Mouse (Mus musculus) ES-E14 (cell line): ENCODE measurements around the gene Kat6b. TPM values are rescaled to one million over a fixed set of nuclear protein-coding genes. Genes with fewer than 3 reads are reported as not detected.

Source experiments
- DNase-seq: peaks from one replicate; pipeline ENCODE4 v3.0.0-alpha.2; 2013; ENCODE audit warnings: low read depth, low spot score
- H3K27ac ChIP-seq: 2 replicates; pipeline ENCODE4 v1.5.1; 2012; ENCODE audit warnings: low read depth, mild to moderate bottlenecking, low read length, moderate library complexity, mixed read lengths; ENCODE audit not compliant: poor library complexity, insufficient read depth, severe bottlenecking
- H3K36me3 ChIP-seq: 2 replicates; pipeline ENCODE4 v1.6.1; 2012; ENCODE audit warnings: mild to moderate bottlenecking, low read length, moderate library complexity, mixed read lengths; ENCODE audit not compliant: control insufficient read depth, poor library complexity, insufficient read depth, severe bottlenecking
- H3K4me1 ChIP-seq, 2 experiments: fragments of 150-350 bp in 1 of 2; sonication (generic) in 1 of 2; 2 replicates each; pipeline ENCODE4 v1.6.1; 2012; ENCODE audit warnings: low read length in 2 of 2, mild to moderate bottlenecking in 1 of 2, mixed read lengths in 1 of 2; ENCODE audit not compliant: control insufficient read depth in 2 of 2, insufficient read depth in 2 of 2, poor library complexity in 1 of 2
- H3K4me3 ChIP-seq, 2 experiments: fragments of 150-350 bp in 1 of 2; sonication (generic) in 1 of 2; 2 replicates each; pipeline ENCODE4 v1.5.1; 2012; ENCODE audit warnings: low read length in 2 of 2, low read depth in 1 of 2, mild to moderate bottlenecking in 1 of 2, mixed read lengths in 1 of 2; ENCODE audit not compliant: insufficient read depth in 1 of 2, poor library complexity in 1 of 2, severe bottlenecking in 1 of 2
- H3K9ac ChIP-seq: 2 replicates; pipeline ENCODE4 v1.6.1; 2012; ENCODE audit warnings: low read depth, mild to moderate bottlenecking, low read length, mixed read lengths; ENCODE audit not compliant: poor library complexity, insufficient read depth, severe bottlenecking
- H3K9me3 ChIP-seq: fragments of 150-350 bp; sonication (generic); 2 replicates; pipeline ENCODE4 v1.6.1; 2012; ENCODE audit warnings: low read depth, mild to moderate bottlenecking, low read length; ENCODE audit not compliant: control insufficient read depth, insufficient read depth
- CHD2 ChIP-seq: IDR thresholded peaks from 2 replicates; pipeline ENCODE4 v1.6.1; 2014; ENCODE audit warnings: mild to moderate bottlenecking, low read depth, low read length, inconsistent platforms
- HCFC1 ChIP-seq: IDR thresholded peaks from 2 replicates; pipeline ENCODE4 v1.6.1; 2012; ENCODE audit warnings: low read length, inconsistent platforms, borderline replicate concordance; ENCODE audit not compliant: insufficient read depth
- MAFK ChIP-seq: IDR thresholded peaks from 2 replicates; pipeline ENCODE4 v1.6.1; 2014; ENCODE audit warnings: mild to moderate bottlenecking, low read depth, low read length, inconsistent platforms; ENCODE audit not compliant: insufficient read depth
- ZC3H11A ChIP-seq: IDR thresholded peaks from 2 replicates; pipeline ENCODE4 v1.6.1; 2012; ENCODE audit warnings: low read depth, mild to moderate bottlenecking, inconsistent platforms, low read length, borderline replicate concordance
- ZNF384 ChIP-seq: IDR thresholded peaks from 2 replicates; pipeline ENCODE4 v1.6.1; 2012; ENCODE audit warnings: low read depth, low read length, inconsistent platforms
- in situ Hi-C, 2 experiments: fragments of 600-800 bp; cut with MboI; formaldehyde crosslinking; loops; one replicate each; pipeline ENCODE4 v1.15.1; 2025; ENCODE audit warnings: low sequenced_read_pairs in 2 of 2, inconsistent platforms in 1 of 2; ENCODE audit not compliant: unreplicated experiment in 2 of 2
- total RNA-seq: library from RNA; depleted of rRNA; stranded (reverse); fragments of 300-350 nt; gene quantifications from 2 replicates; pipeline ENCODE4 v1.2.3, GENCODE M21; 2012

Kat6b gene
- total RNA-seq, 1 experiment: 172 TPM

- Histone ChIP-seq H3K9me3 (no peaks in the 10 kb centered on the region), H3K27ac (no peak overlapping the region), H3K4me3 (no peak overlapping the region), H3K9ac (no peak overlapping the region), H3K4me1 (no peaks in the 10 kb centered on the region), H3K36me3 (peaks cover 39% of the 10 kb centered on the region)
- in situ Hi-C loops: no loop called here
- DNase-seq: no peak
- TF ChIP-seq HCFC1 (no peak), CHD2 (no peak), ZNF384 (no peak), MAFK (no peak), ZC3H11A (no peak)
Observed at GRCm38 (mm10) chr14:21631665-21632200, 150.5 kb downstream of the Kat6b start.

- no peak for DNase-seq
- no peak for TF ChIP-seq CHD2
- Histone ChIP-seq H3K4me3 (no peak overlapping the region), H3K9me3 (no peaks in the 10 kb centered on the region), H3K4me1 (no peaks in the 10 kb centered on the region), H3K36me3 (peaks cover 36% of the 10 kb centered on the region), H3K27ac (no peak overlapping the region), H3K9ac (no peak overlapping the region)
- in situ Hi-C loops: no loop called here
Observed at GRCm38 (mm10) chr14:21636548-21636947, 155.3 kb downstream of the Kat6b start.

- no peak overlapping the region for H3K27ac ChIP-seq
- no peak overlapping the region for H3K4me3 ChIP-seq
- H3K9me3 ChIP-seq: no peaks in the 10 kb centered on the region
- in situ Hi-C loops: no loop called here
- peaks cover 37% of the 10 kb centered on the region for H3K36me3 ChIP-seq
- H3K4me1 ChIP-seq: no peaks in the 10 kb centered on the region
- no peak overlapping the region for H3K9ac ChIP-seq
- TF ChIP-seq CHD2: no peak
- TF ChIP-seq HCFC1: no peak
- no peak for TF ChIP-seq ZNF384
- no peak for TF ChIP-seq MAFK
- TF ChIP-seq ZC3H11A: no peak
- no peak for DNase-seq
Observed at GRCm38 (mm10) chr14:21640806-21641435, 159.7 kb downstream of the Kat6b start.

- Histone ChIP-seq H3K9me3 (no peaks in the 10 kb centered on the region), H3K4me1 (peaks cover 0 to 2% of the 10 kb centered on the region in 2 experiments; a peak in 1 of 4 replicates), H3K9ac (no peak overlapping the region), H3K4me3 (no peak overlapping the region), H3K27ac (no peak overlapping the region), H3K36me3 (peaks cover 27% of the 10 kb centered on the region)
- in situ Hi-C loops: loop anchor here in 1 of 2 experiments (25.0 kb wide), 1 partner anchor 517 kb away; no protein-coding TSS in a partner anchor
- TF ChIP-seq ZC3H11A (no peak), CHD2 (no peak), HCFC1 (no peak), MAFK (no peak)
- no peak for DNase-seq
Observed at GRCm38 (mm10) chr14:21653813-21654212, 172.6 kb downstream of the Kat6b start.
